In the genomic region with DNA sequence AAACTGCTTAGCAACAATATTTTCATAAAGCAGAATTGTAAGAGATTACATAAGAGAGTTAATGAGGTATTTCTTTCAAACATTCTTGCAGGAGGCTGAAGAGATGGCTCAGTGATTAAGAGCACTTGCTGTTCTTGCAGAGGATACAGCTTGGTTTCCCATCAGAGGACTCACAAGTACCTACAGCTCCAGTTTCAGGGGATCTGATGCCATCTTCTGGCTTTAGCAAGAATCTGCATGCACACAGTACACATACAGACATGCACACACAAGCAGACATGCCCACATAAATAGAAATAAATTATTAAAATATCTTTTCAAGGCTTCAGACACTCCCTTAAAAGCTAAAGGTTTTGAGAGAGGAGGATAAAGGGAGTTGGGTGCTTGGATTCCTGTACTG, we compare ENCODE assay signal across 18 mouse cellular contexts. TPM values are rescaled to one million over a fixed set of nuclear protein-coding genes. Genes with fewer than 3 reads are reported as not detected.
A peak's percentile ranks its signal among the peaks of the same experiment; 100 is the strongest.
DNase-seq lines count a peak whose midpoint lies in the region; ATAC-seq and TF ChIP-seq lines count a peak whose summit lies in the region.
"Had no signal": no experiment of that assay in that cellular context is flagged by ENCODE, and none has a peak within 500 bp of the region (broad histone marks: within the 10 kb centered on the region; RNA-seq: fewer than 3 reads in every experiment).

No protein-coding gene starts in this region.

- H3K4me3 ChIP-seq in intestine, postnatal 0 days (ENCODE audit: low read depth, low read length), result no peak overlapping the region
- no peak overlapping the region for H3K4me3 ChIP-seq in intestine, embryonic 15.5 days (replicated peaks)
- H3K4me3 ChIP-seq: embryonic facial prominence, embryonic 13.5 days; heart, embryonic 10.5 days; limb, embryonic 13.5 days; lung, embryonic 15.5 days; midbrain, embryonic 13.5 days had no signal

- no peaks in the 10 kb centered on the region for H3K4me1 ChIP-seq in intestine, postnatal 0 days (replicated peaks; ENCODE audit: control insufficient read depth, insufficient read depth, low read length)
- no peaks in the 10 kb centered on the region for H3K4me1 ChIP-seq in intestine, embryonic 15.5 days (replicated peaks)
- H3K4me1 ChIP-seq: embryonic facial prominence, embryonic 13.5 days; heart, embryonic 10.5 days; limb, embryonic 13.5 days; lung, embryonic 15.5 days had no signal

- H3K9me3 ChIP-seq in intestine, postnatal 0 days (ENCODE audit: control insufficient read depth), result no peaks in the 10 kb centered on the region
- H3K9me3 ChIP-seq in intestine, embryonic 15.5 days, result no peaks in the 10 kb centered on the region
- H3K9me3 ChIP-seq: embryonic facial prominence, embryonic 13.5 days; heart, embryonic 10.5 days; limb, embryonic 13.5 days; lung, embryonic 15.5 days; midbrain, embryonic 13.5 days had no signal

- no peak overlapping the region for H3K27ac ChIP-seq in intestine, postnatal 0 days (ENCODE audit: low read depth, low read length)
- H3K27ac ChIP-seq in intestine, embryonic 15.5 days, result no peak overlapping the region
- H3K27ac ChIP-seq: embryonic facial prominence, embryonic 13.5 days; heart, embryonic 10.5 days; limb, embryonic 13.5 days; lung, embryonic 15.5 days; midbrain, embryonic 13.5 days had no signal

- no peaks in the 10 kb centered on the region for H3K36me3 ChIP-seq in intestine, postnatal 0 days (ENCODE audit: control insufficient read depth, insufficient read depth)
- no peaks in the 10 kb centered on the region for H3K36me3 ChIP-seq in intestine, embryonic 15.5 days
- H3K36me3 ChIP-seq: embryonic facial prominence, embryonic 13.5 days; heart, embryonic 10.5 days; limb, embryonic 13.5 days; lung, embryonic 15.5 days; midbrain, embryonic 13.5 days had no signal

- no peak overlapping the region for H3K9ac ChIP-seq in intestine, postnatal 0 days (ENCODE audit: low read depth, low read length)
- H3K9ac ChIP-seq in intestine, embryonic 15.5 days, result no peak overlapping the region
- H3K9ac ChIP-seq: embryonic facial prominence, embryonic 13.5 days; limb, embryonic 13.5 days; lung, embryonic 15.5 days; midbrain, embryonic 13.5 days had no signal

- H3K4me2 ChIP-seq in intestine, postnatal 0 days (replicated peaks; ENCODE audit: low read depth), result no peak overlapping the region
- H3K4me2 ChIP-seq in intestine, embryonic 15.5 days (replicated peaks), result no peak overlapping the region
- H3K4me2 ChIP-seq: embryonic facial prominence, embryonic 13.5 days; limb, embryonic 13.5 days; lung, embryonic 15.5 days; midbrain, embryonic 13.5 days had no signal

- peak; percentile 36; the same call in 1 of the 2 replicates for TF ChIP-seq CTCF in intestine, postnatal 0 days (IDR thresholded peaks at IDR 0.05; ENCODE audit: low read depth)

- DNase-seq in 416B (ENCODE audit: low read depth) (peak; percentile 27), ES-CJ7 (ENCODE audit: low read depth, low spot score) (peak; percentile 56)
- peak; percentile 10 for DNase-seq in embryo, embryonic 10.5 days (ENCODE audit: low spot score)
- DNase-seq in testis, postnatal 14 days (ENCODE audit: low spot score), result no peak
- no peak for DNase-seq in kidney, adult 8-10 months
- DNase-seq: cerebellum, adult 8-10 months; gastrocnemius, postnatal 14 days; heart, postnatal 4 days; thymus, postnatal 36 days had no signal

- ATAC-seq in intestine, postnatal 0 days, result no peak
- ATAC-seq in intestine, embryonic 15.5 days, result no peak
- no peak for ATAC-seq in megakaryocyte, adult 5-6 weeks (ENCODE audit: poor library complexity, severe bottlenecking)
- ATAC-seq: intestine, embryonic 16.5 days; midbrain, embryonic 13.5 days had no signal

- H3K27me3 ChIP-seq in intestine, postnatal 0 days (replicated peaks; ENCODE audit: control insufficient read depth, insufficient read depth, low read length), result no peaks in the 10 kb centered on the region
- no peaks in the 10 kb centered on the region for H3K27me3 ChIP-seq in intestine, embryonic 15.5 days (replicated peaks)
- H3K27me3 ChIP-seq: embryonic facial prominence, embryonic 13.5 days; limb, embryonic 13.5 days; lung, embryonic 15.5 days; midbrain, embryonic 13.5 days had no signal

RNA-seq across cellular contexts. Expression of gene Thumpd2, which starts 33.6 kb away (rescaled TPM):
- polyA plus RNA-seq in intestine, postnatal 0 days (2015; fragmentation: Nextera tagmentation; extraction: Ambion mirVana), result 5.0 and 5.6 TPM in 2 replicates
- 12.1 and 14.1 TPM in 2 replicates for polyA plus RNA-seq in intestine, embryonic 15.5 days (2015; fragmentation: Nextera tagmentation; extraction: Ambion mirVana)
- total RNA-seq in megakaryocyte, adult 5-6 weeks (2015), result 2.1 and 2.7 TPM in 2 replicates
- total RNA-seq in megakaryocyte, adult 5-6 weeks (2017), result 5.8 and 6.4 TPM in 2 replicates

Comparison
In these comparisons a context has a peak if more than half of its experiments do, and no peak if none do; other contexts are left out.
1. DNase-seq: peak in 416B (single experiment), ES-CJ7 (single experiment) and embryo, embryonic 10.5 days (single experiment); none in testis, postnatal 14 days (single experiment) and kidney, adult 8-10 months (0 of 2).